Mouse (Mus musculus) spleen, postnatal 10 days (tissue): Measurements from ENCODE around the gene Psmd14.

Source experiments
- DNase-seq, 2 experiments: peaks; one replicate each; pipeline ENCODE4 v3.0.0; 2021 to 2022; ENCODE audit warnings: low spot score in 2 of 2

Psmd14 gene

GRCm38 (mm10) chr2:61811507-61812421 is 100.3 kb downstream of the Psmd14 start:
- peak in 1 of 2 experiments; percentile 35 for DNase-seq

- DNase-seq, result no peak
Measured at GRCm38 (mm10) chr2:61812536-61812935, 101.0 kb downstream of the Psmd14 start.

GRCm38 (mm10) chr2:61813106-61813505 is 101.6 kb downstream of the Psmd14 start:
- no peak for DNase-seq

GRCm38 (mm10) chr2:61813521-61813920 is 102.0 kb downstream of the Psmd14 start:
- no peak for DNase-seq

- no peak for DNase-seq
Measured at GRCm38 (mm10) chr2:61814548-61815473, 103.3 kb downstream of the Psmd14 start.

GRCm38 (mm10) chr2:61815583-61816313 is 104.3 kb downstream of the Psmd14 start:
- peak in 1 of 2 experiments; percentile 16 for DNase-seq

- DNase-seq, result no peak
Measured at GRCm38 (mm10) chr2:61818197-61818596, 106.7 kb downstream of the Psmd14 start.

- no peak for DNase-seq
Measured at GRCm38 (mm10) chr2:61820203-61820602, 108.7 kb downstream of the Psmd14 start.

GRCm38 (mm10) chr2:61823426-61824140 is 112.1 kb downstream of the Psmd14 start:
- no peak for DNase-seq

GRCm38 (mm10) chr2:61837243-61837806 is 125.8 kb downstream of the Psmd14 start:
- DNase-seq, result no peak
